Mouse (Mus musculus): ENCODE results near the gene Gpx6. TPM values are rescaled to one million over a fixed set of nuclear protein-coding genes. Genes with fewer than 3 reads are reported as not detected.
A peak's percentile ranks its signal among the peaks of the same experiment; 100 is the strongest.

The Gpx6 gene
- not detected in 2 replicates for polyA plus RNA-seq (2015; fragmentation: Nextera tagmentation; extraction: Ambion mirVana)

- Histone ChIP-seq H3K36me3 (replicated peaks) (no peaks in the 10 kb centered on the region), H3K27me3 (replicated peaks) (no peaks in the 10 kb centered on the region), H3K4me3 (no peak within 1 kb of the TSS), H3K27ac (no peak within 1 kb of the TSS), H3K4me1 (no peaks in the 10 kb centered on the region), H3K4me2 (no peak within 1 kb of the TSS), H3K9ac (no peak within 1 kb of the TSS), H3K9me3 (no peaks in the 10 kb centered on the region)
- ATAC-seq (replicated peaks): no peak
- 18% methylated on average over 3 of the region's 3 CpGs for WGBS
Measured at GRCm38 (mm10) chr13:21311926-21312325, at the start of gene Gpx6. TSS of gene Gpx6 (plus strand) at chr13:21312125.

- Histone ChIP-seq H3K4me1 (peaks cover 8% of the 10 kb centered on the region; the same call in 1 of the 2 replicates), H3K9me3 (no peaks in the 10 kb centered on the region), H3K4me2 (no peak overlapping the region), H3K36me3 (replicated peaks) (no peaks in the 10 kb centered on the region), H3K27ac (no peak overlapping the region), H3K9ac (no peak overlapping the region), H3K4me3 (no peak overlapping the region), H3K27me3 (replicated peaks) (peaks cover 17% of the 10 kb centered on the region)
- no peak for ATAC-seq (replicated peaks)
- 71% methylated on average over 4 of the region's 4 CpGs for WGBS
Measured at GRCm38 (mm10) chr13:21262787-21263461, 49.0 kb upstream of the Gpx6 start.

- no peaks in the 10 kb centered on the region for H3K9me3 ChIP-seq
- no peak for ATAC-seq (replicated peaks)
- WGBS: 3% methylated on average over 11 of the region's 11 CpGs
- H3K9ac ChIP-seq: no peak overlapping the region
- H3K4me2 ChIP-seq: peak overlapping the region; percentile 43
- peaks cover 16% of the 10 kb centered on the region for H3K27me3 ChIP-seq (replicated peaks)
- no peak overlapping the region for H3K27ac ChIP-seq
- peak overlapping the region; percentile 35 for H3K4me3 ChIP-seq
- H3K36me3 ChIP-seq (replicated peaks): no peaks in the 10 kb centered on the region
- H3K4me1 ChIP-seq: peaks cover 4% of the 10 kb centered on the region; the same call in 1 of the 2 replicates
Measured at GRCm38 (mm10) chr13:21263910-21264309, 48.0 kb upstream of the Gpx6 start.

GRCm38 (mm10) chr13:21264366-21264765 is 47.6 kb upstream of the Gpx6 start:
- Histone ChIP-seq H3K27me3 (replicated peaks) (peaks cover 16% of the 10 kb centered on the region), H3K9me3 (no peaks in the 10 kb centered on the region), H3K36me3 (replicated peaks) (no peaks in the 10 kb centered on the region), H3K4me2 (peak overlapping the region; percentile 43), H3K4me3 (peak overlapping the region; percentile 35), H3K4me1 (0 out of 2 replicates have a peak, but pooled peaks cover 4% of the 10 kb centered on the region), H3K27ac (no peak overlapping the region), H3K9ac (no peak overlapping the region)
- WGBS: under 1% methylated on average over 11 of the region's 11 CpGs
- no peak for ATAC-seq (replicated peaks)

GRCm38 (mm10) chr13:21265736-21266135 is 46.2 kb upstream of the Gpx6 start:
- H3K27me3 ChIP-seq (replicated peaks): peaks cover 16% of the 10 kb centered on the region
- no peak overlapping the region for H3K27ac ChIP-seq
- ATAC-seq (replicated peaks): no peak
- no peak overlapping the region for H3K4me2 ChIP-seq
- H3K9me3 ChIP-seq: no peaks in the 10 kb centered on the region
- no peak overlapping the region for H3K4me3 ChIP-seq
- WGBS: 54% methylated on average over 2 of the region's 2 CpGs
- H3K36me3 ChIP-seq (replicated peaks): no peaks in the 10 kb centered on the region
- no peak overlapping the region for H3K9ac ChIP-seq
- 0 out of 2 replicates have a peak, but pooled peaks cover 2% of the 10 kb centered on the region for H3K4me1 ChIP-seq

GRCm38 (mm10) chr13:21267541-21267940 is 44.4 kb upstream of the Gpx6 start:
- Histone ChIP-seq H3K27ac (no peak overlapping the region), H3K9ac (0 out of 2 replicates have a peak overlapping the region, but pooled peaks have one; percentile 12), H3K27me3 (replicated peaks) (peaks cover 13% of the 10 kb centered on the region), H3K9me3 (no peaks in the 10 kb centered on the region), H3K36me3 (replicated peaks) (no peaks in the 10 kb centered on the region), H3K4me3 (0 out of 2 replicates have a peak overlapping the region, but pooled peaks have one; percentile 6), H3K4me1 (0 out of 2 replicates have a peak, but pooled peaks cover 2% of the 10 kb centered on the region), H3K4me2 (peak overlapping the region; percentile 23; the same call in 1 of the 2 replicates)
- WGBS: 20% methylated on average over 4 of the region's 4 CpGs
- no peak for ATAC-seq (replicated peaks)

- Histone ChIP-seq H3K9ac (no peak overlapping the region), H3K9me3 (no peaks in the 10 kb centered on the region), H3K27me3 (replicated peaks) (peaks cover 6% of the 10 kb centered on the region), H3K36me3 (replicated peaks) (no peaks in the 10 kb centered on the region), H3K27ac (no peak overlapping the region), H3K4me2 (peak overlapping the region; percentile 23; the same call in 1 of the 2 replicates), H3K4me1 (0 out of 2 replicates have a peak, but pooled peaks cover 2% of the 10 kb centered on the region), H3K4me3 (0 out of 2 replicates have a peak overlapping the region, but pooled peaks have one; percentile 6)
- no peak for ATAC-seq (replicated peaks)
- 2% methylated on average over 1 of the region's 1 CpGs for WGBS
Measured at GRCm38 (mm10) chr13:21268262-21268661, 43.7 kb upstream of the Gpx6 start.

DNA sequence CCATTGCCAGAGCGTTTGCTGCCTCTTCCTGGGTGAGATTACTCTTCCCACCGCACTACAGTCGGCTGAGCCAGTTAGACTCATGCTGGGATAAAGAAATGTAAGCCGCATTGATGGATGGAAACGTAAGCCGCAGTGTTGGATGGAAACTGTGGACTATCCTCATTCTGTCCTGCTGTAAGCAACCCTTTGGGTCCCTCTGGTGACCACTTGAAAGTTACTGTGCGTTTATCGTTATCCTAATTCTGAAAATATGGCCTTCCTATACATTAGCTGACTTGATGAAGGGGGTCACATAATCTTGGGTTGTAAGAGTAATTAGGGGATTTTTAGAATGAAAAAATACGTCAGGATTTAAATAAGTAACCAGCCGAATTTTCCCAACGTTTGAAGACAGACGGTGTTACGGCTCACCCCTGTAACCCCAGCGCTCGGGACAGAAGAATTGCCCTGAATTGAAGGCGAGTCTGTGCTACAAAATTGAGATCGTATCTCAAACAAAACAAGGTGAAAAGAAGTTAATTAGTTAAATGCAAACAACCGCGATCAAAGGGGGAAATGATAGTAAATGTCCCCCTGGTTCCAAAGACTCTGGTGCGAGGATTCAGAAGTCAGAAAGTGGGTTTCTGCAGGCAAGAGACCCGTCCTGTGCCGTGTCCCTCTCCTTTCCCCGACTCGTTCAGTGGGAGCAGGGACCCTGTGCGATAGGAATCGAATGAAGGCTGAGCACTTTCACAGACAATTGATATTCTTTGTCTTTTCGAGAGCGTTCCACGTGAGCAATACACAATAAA is 36.7 kb upstream of the Gpx6 start:
- Histone ChIP-seq H3K4me2 (peak overlapping the region; percentile 87), H3K36me3 (replicated peaks) (no peaks in the 10 kb centered on the region), H3K4me1 (peaks cover 14% of the 10 kb centered on the region), H3K27ac (peak overlapping the region; percentile 70), H3K9me3 (no peaks in the 10 kb centered on the region), H3K4me3 (peak overlapping the region; percentile 52), H3K9ac (peak overlapping the region; percentile 55), H3K27me3 (replicated peaks) (peaks cover 5% of the 10 kb centered on the region; the same call in 1 of the 2 replicates)
- under 1% methylated on average over 29 of the region's 29 CpGs for WGBS
- ATAC-seq (replicated peaks): peak; percentile 77

DNA sequence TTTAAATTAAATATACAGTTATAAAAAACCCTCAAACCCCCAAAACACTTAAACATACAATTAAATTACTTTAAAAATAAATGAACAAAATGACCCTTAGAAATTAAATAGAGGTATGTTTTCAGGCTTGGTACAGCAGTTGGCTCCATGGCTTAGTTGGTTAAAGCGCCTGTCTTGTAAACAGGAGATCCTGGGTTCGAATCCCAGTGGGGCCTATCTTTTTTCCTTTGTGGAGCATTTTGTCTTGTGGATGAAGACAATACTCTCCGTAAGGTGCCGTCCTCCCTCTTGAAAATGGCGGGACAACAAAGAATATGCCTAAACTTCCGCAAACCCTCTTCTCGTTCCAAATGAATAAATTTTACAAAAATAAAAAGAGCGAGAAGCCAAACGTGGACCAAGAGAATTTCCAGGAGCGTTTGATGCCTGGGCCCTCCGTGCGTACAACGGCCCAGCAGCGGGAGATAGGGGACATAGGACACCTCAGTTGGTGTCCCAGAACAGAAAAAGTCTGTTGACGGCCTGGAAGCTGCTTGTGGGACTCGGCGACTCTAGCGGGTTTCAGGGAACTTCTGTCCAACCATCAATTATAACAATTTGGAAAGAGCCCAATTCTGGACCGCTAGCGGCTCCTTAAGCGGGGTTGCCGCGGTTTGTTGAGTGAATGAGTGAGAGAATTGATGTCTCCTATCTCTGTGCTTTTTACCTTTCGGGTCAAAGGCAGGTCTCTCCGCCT is 35.9 kb upstream of the Gpx6 start:
- no peaks in the 10 kb centered on the region for H3K9me3 ChIP-seq
- peak; percentile 84 for ATAC-seq (replicated peaks)
- WGBS: under 1% methylated on average over 25 of the region's 25 CpGs
- H3K4me3 ChIP-seq: peak overlapping the region; percentile 52
- H3K9ac ChIP-seq: peak overlapping the region; percentile 55
- H3K27ac ChIP-seq: peak overlapping the region; percentile 10; the same call in 1 of the 2 replicates
- peaks cover 5% of the 10 kb centered on the region; the same call in 1 of the 2 replicates for H3K27me3 ChIP-seq (replicated peaks)
- H3K36me3 ChIP-seq (replicated peaks): no peaks in the 10 kb centered on the region
- peak overlapping the region; percentile 87 for H3K4me2 ChIP-seq
- peaks cover 14% of the 10 kb centered on the region for H3K4me1 ChIP-seq

GRCm38 (mm10) chr13:21276551-21276950 is 35.4 kb upstream of the Gpx6 start:
- ATAC-seq (replicated peaks): peak; percentile 9; the same call in 1 of the 2 replicates

DNA sequence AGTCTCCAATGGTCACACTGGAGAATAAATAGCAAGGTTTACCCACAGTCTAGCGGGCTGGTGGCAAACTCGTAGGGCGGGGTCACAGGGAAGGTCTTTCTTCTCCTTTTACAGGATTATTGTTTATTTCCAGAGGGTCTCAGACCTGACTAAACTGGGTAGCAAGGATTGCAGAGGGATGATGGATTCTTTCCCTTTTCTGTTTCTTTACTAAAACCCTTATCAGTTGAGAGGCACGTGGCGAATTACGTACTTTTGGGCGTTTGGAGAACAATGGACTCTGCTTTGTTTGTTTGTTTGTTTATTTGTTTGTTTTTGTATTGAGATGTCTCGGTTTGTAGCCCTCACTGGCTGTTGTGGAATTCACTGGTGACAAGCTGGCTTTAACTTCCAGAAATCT is 32.8 kb upstream of the Gpx6 start:
- WGBS: 4% methylated on average over 8 of the region's 8 CpGs
- H3K4me1 ChIP-seq: peaks cover 14% of the 10 kb centered on the region
- no peak; the same call in 1 of the 2 replicates for ATAC-seq (replicated peaks)
- H3K36me3 ChIP-seq (replicated peaks): no peaks in the 10 kb centered on the region
- peak overlapping the region; percentile 15 for H3K9ac ChIP-seq
- H3K4me3 ChIP-seq: peak overlapping the region; percentile 46
- H3K4me2 ChIP-seq: peak overlapping the region; percentile 67
- H3K27ac ChIP-seq: no peak overlapping the region
- H3K27me3 ChIP-seq (replicated peaks): peaks cover 5% of the 10 kb centered on the region; the same call in 1 of the 2 replicates
- H3K9me3 ChIP-seq: no peaks in the 10 kb centered on the region

More at GRCm38 (mm10) chr13:21276551-21276950, 35.4 kb upstream of the Gpx6 start:
- peak overlapping the region; percentile 87 for H3K4me2 ChIP-seq
- H3K36me3 ChIP-seq (replicated peaks): no peaks in the 10 kb centered on the region
- 0% methylated on average over 9 of the region's 9 CpGs for WGBS
- peak overlapping the region; percentile 52 for H3K4me3 ChIP-seq
- peaks cover 5% of the 10 kb centered on the region; the same call in 1 of the 2 replicates for H3K27me3 ChIP-seq (replicated peaks)
- H3K9me3 ChIP-seq: no peaks in the 10 kb centered on the region
- H3K27ac ChIP-seq: no peak overlapping the region
- peaks cover 14% of the 10 kb centered on the region for H3K4me1 ChIP-seq
- H3K9ac ChIP-seq: peak overlapping the region; percentile 44
